Mouse (Mus musculus): ENCODE results near the gene Fam13a.

Gene Fam13a

GRCm38 (mm10) chr6:58932515-58933188, 91.7 kb downstream of the Fam13a start:
- peak; percentile 12 for DNase-seq

DNA sequence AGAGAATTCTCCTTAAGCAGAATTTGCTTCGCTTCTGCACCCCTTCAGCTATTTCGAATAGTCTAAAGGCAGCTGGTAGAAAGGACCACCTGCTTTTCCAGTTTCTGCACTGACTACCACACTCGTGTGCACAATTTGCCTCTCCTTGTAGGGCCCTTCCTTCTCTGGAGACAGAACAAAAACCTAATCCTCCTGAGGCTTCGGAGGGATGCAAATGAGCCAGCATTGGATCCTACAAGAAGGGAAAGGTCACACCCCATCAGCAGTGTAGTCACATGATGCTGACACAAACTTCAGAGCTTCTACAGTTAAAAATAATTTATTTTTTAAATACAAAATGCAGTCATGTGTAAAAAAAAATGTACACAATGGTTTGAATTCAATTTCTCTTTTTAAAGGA, 93.2 kb downstream of the Fam13a start:
- DNase-seq: no peak

DNA sequence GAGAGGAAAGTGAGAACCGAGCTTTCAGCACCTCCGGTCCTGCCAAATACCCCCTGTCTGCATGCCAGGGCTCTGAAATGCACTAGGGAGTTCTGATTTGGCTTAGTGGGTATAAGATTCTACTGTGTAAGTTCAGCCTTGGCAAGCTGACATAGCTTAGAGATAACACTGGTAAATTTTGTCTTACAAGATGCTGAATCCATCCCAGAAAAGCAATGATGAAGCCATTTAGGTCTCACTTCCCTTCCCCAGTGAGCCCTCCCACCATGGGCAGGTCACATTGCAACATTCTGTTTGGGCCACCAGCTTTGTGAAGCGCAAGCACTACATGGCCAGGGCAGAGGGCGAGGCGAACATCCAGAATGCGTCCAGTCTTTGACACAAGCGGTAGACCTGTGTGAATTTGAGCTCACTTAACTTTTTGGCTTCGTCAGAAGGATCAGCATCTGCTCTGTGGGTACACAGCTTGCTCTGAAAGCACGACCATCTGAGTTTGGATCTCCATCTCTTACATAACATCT, 94.4 kb downstream of the Fam13a start:
- DNase-seq: no peak

- no peak for DNase-seq
Measured at GRCm38 (mm10) chr6:58927881-58928280, 96.5 kb downstream of the Fam13a start.

GRCm38 (mm10) chr6:58922511-58922910, 101.8 kb downstream of the Fam13a start:
- DNase-seq: no peak

- peak; percentile 53 for DNase-seq
Measured at GRCm38 (mm10) chr6:58921623-58922022, 102.7 kb downstream of the Fam13a start.

- no peak for DNase-seq
Measured at GRCm38 (mm10) chr6:58920735-58921134, 103.6 kb downstream of the Fam13a start.

- DNase-seq: no peak
Measured at GRCm38 (mm10) chr6:58916498-58916897, 107.9 kb downstream of the Fam13a start.

DNA sequence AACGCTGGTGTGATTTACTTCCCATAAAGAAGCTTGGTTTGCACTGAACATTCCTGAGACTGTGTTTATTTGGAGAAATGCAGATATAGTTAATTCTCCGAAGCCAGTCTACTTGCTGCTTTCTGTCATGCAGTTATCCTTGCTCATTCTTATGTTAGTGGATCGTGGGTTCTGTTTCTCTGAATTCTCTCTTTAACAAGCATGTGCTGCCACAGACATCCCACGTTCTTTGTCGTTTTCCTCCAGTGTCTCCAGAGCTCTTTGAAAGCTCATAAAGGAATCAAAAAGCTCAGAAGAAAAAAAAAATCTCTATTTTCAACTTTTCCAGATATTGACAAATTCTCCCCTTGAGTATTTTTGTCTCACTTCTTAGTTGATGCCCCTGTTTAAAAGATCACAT, 110.4 kb downstream of the Fam13a start:
- no peak for DNase-seq

GRCm38 (mm10) chr6:58913551-58913950, 110.8 kb downstream of the Fam13a start:
- no peak for DNase-seq

DNA sequence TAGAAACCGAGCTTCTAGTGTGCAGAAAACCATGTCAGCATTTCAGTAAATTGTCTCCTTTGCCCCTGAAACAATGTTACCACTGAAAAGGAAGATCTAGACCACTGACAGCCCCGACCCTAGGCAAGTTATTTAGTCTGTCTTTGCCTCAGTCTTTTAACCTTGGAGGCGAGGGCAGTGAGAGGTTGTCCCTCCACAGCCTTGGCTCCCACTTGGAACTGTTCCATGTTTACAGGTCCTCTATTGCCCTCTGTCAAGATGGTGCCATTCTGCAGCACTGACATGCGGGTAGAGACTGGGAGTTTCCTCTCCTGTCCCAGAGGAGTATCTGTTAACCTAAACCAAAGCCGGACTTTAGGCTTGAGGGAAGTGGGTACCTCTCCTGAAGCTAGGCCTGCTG, 111.5 kb downstream of the Fam13a start:
- DNase-seq: no peak

- DNase-seq: no peak
Measured at GRCm38 (mm10) chr6:58907791-58908190, 116.6 kb downstream of the Fam13a start.

DNA sequence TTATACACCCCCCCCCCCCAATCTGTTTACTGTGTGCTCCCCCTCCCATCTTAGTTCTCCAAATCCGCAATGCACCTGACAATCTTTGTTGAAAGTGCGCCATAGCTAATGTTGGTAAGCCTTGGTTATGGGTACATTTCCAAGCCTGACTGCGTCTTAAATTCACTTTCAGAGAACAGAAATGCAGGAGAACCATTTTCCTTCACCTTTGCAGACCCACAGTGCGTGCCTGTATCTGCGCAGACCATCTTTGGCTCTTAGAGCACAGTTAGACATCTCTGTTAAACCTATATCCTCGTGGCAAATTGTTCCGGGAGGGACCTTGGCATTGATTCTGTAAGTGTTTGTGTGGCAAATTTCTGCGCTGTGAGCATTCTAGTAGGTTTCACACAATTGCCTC, 117.0 kb downstream of the Fam13a start:
- no peak for DNase-seq

DNA sequence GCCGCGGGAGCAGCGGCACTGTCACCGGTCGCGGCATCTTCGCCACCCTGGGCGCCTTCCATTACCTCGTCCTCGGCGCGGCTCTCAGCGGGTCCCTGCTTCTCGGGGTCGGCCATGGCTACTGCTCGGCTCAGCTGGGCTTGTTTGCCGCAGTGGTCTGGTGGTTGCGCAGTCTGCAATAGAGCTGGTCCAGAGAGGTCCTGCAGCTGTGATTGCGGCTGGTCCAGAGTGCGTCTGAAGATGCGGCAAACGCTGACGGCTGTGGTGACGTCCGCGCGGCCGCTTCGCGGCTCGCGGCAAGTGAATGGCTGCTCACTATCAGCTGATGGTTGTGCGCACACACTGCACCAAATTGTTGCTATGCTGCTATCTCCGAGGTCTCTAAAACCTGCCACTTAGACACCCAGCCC, 117.5 kb downstream of the Fam13a start, which contains the start of gene Nap1l5:
Gene Nap1l5 (minus strand): TSS at position 225 of the 410 bp plus-strand sequence.
- peak; percentile 64 for DNase-seq

DNA sequence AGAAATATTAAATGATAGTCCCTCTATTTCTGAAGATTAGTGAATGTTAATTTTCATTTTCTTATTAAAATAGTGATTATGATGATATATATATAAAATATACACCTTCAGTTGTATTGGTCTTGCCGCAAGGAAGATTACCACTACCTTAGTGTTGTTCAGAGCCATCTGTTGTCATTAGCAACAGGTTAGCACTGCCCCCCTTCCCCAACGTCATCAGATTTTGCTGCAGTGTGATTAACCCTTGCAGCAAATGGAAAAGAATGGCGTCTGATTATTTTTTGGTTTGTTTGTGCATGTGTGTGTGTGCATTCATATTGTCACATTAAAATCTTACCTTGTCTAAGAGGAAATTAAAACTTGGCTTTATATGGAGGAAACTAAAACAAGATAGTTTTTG, 119.8 kb downstream of the Fam13a start:
- DNase-seq: peak; percentile 7

DNA sequence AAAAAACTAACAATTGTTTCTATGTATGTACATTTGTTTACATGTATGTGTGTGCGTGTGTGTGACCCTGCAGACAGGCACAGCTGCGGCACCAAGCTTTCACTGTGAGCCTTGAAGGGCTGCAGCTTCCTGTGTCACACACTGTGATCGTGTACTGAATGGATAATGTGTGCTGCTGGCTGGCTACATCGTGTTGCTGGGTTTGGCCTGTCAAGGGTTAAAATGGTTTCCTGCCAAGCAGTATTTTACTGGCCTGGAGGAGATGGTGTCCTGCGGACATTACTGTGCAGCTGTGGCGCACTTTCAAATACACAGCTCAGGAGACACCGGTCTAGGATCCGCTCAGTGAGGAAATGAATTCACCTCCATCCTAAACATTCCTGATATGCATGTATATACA, 121.2 kb downstream of the Fam13a start:
- peak; percentile 62 for DNase-seq

- no peak for DNase-seq
Measured at GRCm38 (mm10) chr6:58900536-58900935, 123.8 kb downstream of the Fam13a start.

GRCm38 (mm10) chr6:58899076-58899475, 125.3 kb downstream of the Fam13a start:
- no peak for DNase-seq

- no peak for DNase-seq
Measured at GRCm38 (mm10) chr6:58896648-58897047, 127.7 kb downstream of the Fam13a start.

- no peak for DNase-seq
Measured at GRCm38 (mm10) chr6:58894994-58895393, 129.4 kb downstream of the Fam13a start.

DNA sequence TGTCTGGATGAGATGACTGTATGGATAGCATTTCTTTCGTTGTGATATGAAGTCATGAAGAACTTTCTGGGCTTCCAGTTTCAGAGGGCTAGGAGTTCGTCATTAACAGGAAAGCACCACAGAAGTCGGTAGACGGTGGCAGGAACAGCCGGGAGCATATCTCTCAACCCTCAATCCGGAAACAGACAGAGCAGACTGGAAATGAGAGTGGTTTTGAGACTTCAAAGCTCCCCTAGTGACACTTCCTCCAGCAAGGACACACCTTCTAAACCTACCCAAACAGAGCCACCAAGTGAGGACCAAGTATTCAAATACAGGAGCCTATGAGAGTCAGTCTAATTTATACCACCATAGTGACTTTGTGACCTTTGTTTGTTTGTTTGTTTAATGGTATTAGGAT, 131.0 kb downstream of the Fam13a start:
- no peak for DNase-seq

DNA sequence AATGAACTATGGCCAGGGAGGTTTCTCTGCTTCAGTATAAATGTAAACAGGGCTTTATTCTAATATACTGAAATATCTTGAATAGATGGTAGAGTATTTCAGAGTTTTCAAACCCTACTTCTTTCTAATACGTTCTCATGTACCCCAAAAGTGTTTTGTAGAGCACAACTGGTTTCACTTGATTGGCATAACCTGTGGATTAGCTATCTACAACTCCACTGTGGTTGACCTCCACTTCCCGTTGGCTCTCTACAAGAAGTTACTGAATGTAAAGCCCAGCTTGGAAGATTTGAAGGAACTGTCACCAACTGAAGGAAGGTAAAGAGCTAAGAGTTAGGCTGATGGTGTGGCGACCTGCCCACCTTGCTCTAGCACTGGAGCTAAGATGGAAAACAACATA, 134.4 kb downstream of the Fam13a start:
- no peak for DNase-seq

GRCm38 (mm10) chr6:58882271-58882670, 142.1 kb downstream of the Fam13a start:
- no peak for DNase-seq
